Mouse (Mus musculus) cerebellum, adult 11 months (tissue): ENCODE measurements around the gene Papln.

Source experiments
- DNase-seq: peaks from one replicate; pipeline ENCODE4 v3.0.0; 2022

Papln gene

DNA sequence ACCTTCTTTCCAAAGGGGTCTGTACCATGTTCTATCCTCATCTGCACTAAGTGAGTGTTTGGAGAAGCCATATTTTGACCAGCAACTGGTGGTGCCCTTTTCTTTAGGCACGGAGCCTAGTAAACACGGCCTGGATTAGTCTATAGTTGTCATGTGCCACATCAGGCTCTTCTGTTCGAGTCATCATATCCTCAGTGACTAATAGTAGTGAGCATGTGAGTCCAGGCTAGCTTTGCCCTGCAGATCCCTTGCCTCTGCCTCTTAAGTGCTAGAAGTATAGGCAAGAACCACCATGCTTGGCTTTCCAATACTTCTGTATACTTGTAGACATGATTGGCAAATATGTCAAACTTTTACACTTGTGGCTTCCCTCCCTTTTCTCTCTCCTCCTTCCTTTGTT is 70.5 kb downstream of the Papln start:
- DNase-seq, result no peak

DNA sequence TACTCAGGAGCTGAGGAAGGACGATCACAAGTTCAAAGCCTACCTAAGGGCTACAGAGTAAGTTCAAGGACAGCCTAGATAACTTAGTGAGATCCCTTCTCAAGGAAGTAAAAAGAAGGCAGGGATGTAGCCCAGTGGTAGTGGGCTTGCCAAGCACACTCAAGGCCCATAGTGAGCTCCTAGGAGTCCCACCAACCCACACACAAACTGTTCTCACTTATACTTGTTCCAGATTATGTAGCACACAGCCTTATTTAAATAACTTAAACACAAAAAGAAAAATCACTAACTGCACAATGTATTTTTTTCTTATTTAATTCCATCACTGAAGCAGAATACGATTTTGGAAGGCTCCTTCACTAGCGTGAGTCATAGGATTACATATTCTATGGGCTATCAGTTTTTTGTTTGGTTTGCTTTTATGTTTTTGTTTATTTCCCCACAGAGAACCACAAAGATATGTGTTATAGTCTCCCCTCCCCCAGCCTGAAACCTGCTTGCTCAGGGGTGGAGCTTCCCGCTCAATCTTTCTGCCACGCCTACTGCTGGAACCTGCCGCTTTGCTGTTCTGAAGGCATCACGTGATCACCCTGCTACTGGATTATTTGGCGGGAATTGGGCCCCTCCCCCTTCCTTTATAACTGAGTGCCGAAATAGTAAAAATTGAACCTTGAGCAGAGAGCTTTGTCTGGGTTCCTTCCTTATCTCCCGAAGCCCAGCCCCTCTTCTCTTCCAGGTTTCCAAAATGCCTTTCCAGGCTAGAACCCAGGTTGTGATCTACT is 78.2 kb downstream of the Papln start:
- no peak for DNase-seq
